Mouse (Mus musculus): ENCODE measurements around the gene Cyp4v3. TPM values are rescaled to one million over a fixed set of nuclear protein-coding genes. Genes with fewer than 3 reads are reported as not detected.

The Cyp4v3 gene
- total RNA-seq, 2 experiments from 2014 or later, result 4.1 TPM; not detected in 1

- ATAC-seq (replicated peaks; ENCODE audit: low FRiP score, low TSS enrichment, poor library complexity, severe bottlenecking), result no peak
These were observed 8.9 kb downstream of the Cyp4v3 start for GRCm38 (mm10) chr8:45324151-45324550.

DNA sequence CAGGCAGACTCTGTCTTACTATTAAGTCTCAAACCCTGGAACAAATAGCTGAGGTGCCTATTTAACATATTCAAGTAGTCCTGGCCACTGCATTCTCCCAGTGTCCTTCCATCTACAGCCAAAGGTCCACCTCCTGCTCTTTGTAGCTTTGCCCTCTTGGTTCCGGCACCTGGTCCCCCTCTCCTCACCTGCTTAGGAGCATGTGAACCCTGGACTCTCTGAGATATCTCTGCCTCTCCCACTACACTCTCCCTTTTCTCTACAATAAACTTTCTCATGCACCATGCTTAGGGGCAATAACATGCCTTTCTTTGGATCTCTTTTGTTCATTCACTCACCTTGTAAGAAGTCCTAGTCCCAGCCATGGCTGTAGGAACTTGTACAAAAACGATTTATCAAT, 11.7 kb downstream of the Cyp4v3 start:
- no peak for ATAC-seq (replicated peaks; ENCODE audit: low FRiP score, low TSS enrichment, poor library complexity, severe bottlenecking)

GRCm38 (mm10) chr8:45320930-45321329, 12.1 kb downstream of the Cyp4v3 start:
- ATAC-seq (replicated peaks; ENCODE audit: low FRiP score, low TSS enrichment, poor library complexity, severe bottlenecking), result no peak

DNA sequence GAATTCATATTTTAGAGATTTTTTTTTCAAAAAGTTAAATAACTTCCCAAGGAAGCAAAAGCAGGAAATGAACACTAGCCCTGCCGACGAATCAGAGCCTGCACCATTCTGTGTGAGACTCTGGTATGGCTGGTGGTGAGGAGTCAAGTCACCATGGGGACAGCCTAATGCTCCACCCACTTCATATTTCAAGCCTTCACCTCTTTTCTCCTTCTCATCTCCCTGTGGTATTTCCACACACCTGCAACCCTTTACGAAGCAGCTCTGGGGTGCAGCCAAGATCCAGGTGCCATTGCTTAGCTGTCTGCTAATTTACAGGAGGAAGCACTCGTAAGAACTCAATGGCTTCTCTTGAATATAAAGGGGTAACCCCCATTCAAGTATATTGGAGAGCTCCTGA, 22.0 kb downstream of the Cyp4v3 start:
- ATAC-seq (replicated peaks; ENCODE audit: low FRiP score, low TSS enrichment, poor library complexity, severe bottlenecking), result no peak

DNA sequence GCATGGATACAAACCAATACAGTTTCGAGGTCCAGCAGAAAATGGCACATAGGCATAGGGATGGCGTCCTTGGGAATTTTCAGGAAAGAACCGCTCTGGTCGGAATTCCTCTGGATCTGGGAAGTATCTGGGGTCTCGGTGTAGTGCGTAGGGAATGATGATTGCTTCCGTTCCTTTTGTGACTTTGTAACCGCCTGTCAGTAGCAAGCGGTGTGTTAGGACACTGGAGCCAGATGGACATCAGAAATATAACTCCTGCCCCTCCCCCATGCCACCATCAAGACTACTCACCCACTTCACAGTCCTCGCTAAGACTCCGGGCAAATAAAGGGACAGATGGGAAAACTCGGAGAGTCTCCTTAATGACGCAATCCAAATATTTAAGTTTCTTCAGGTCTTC, 24.6 kb downstream of the Cyp4v3 start, which contains the start of gene Gm45753:
Gene Gm45753 (minus strand): TSS at position 101 of the 400 bp plus-strand sequence.
- ATAC-seq (replicated peaks; ENCODE audit: low FRiP score, low TSS enrichment, poor library complexity, severe bottlenecking), result no peak

DNA sequence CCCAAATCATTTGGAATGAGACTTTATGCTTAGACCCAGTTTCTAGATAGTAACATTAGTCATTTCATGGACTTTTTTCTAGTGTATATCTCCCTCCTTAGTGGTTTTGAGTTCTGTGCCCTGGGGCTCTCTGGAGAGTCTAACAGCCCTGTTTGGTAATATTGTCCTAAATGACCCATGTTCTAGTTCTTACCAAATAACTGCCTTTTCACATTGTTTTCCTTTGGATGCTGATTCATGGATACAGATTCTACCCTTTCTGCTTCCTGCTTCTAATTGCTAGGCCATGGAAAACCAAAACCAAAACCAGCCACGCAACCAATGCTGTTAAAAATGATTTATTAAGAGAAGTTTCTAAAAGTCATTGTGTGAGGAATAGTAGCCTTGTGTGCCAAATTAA, 27.5 kb downstream of the Cyp4v3 start:
- no peak for ATAC-seq (replicated peaks; ENCODE audit: low FRiP score, low TSS enrichment, poor library complexity, severe bottlenecking)

DNA sequence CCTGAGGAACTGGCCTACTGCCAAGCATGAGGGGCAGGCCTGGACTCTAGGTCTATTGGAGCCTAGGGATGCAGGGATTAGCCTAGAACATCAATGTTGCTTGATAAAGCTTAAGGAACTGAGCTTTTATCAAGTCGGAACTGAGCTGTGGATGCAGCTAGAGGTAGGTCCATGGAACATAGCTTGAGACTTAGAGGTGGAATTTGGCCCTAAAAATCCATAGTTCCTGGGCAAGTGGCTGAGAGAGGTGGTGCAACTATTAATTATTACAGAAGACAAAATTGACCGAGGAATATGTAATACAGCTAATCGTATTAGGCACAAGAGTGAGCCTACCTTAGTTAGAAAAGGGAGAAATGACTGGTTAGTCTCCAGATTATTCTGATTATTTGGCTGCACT, 28.7 kb downstream of the Cyp4v3 start:
- no peak for ATAC-seq (replicated peaks; ENCODE audit: low FRiP score, low TSS enrichment, poor library complexity, severe bottlenecking)

- no peak for ATAC-seq (replicated peaks; ENCODE audit: low FRiP score, low TSS enrichment, poor library complexity, severe bottlenecking)
These were observed 30.6 kb downstream of the Cyp4v3 start for GRCm38 (mm10) chr8:45302390-45302789.

DNA sequence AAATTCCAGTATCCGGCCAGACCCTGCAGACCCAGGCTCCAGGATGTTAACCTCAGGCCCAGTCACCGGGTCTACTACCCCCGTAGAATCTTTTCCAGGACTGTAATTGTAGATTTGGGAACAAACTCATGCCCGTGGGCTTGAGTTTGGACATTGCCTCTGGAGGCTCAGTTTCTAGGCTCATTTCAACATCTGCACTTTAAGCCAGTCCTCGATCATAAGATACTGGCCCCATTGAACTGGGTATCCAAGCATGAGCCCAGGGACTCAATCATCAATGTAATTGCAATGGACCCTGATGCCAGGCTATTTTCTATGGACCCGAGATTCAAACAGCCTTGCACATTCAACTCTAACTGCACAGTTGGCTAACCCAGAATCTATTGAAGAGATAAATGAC, 37.7 kb downstream of the Cyp4v3 start:
- no peak for ATAC-seq (replicated peaks; ENCODE audit: low FRiP score, low TSS enrichment, poor library complexity, severe bottlenecking)

DNA sequence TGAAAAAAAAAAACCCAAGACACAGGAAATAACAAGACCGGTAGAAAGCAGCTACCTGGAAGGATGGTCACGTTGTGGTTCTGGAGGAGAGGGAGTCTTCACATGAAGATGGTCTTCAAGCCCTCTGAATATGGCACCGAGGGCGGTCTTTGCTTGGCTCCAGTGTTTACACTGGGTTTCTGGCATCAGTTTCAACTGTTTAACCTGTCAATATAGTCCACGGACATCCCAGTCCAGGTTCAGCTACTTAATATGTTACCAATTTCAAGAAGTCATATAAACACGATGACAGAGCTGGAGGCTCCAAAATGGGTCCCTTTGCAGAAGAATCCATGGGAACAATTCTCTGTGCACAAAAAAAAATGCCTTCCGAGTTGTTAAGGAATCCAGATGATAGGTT, 38.3 kb downstream of the Cyp4v3 start, which contains the start of gene Klkb1:
Gene Klkb1 (minus strand): TSS at position 173 of the 400 bp plus-strand sequence.
- ATAC-seq (replicated peaks; ENCODE audit: low FRiP score, low TSS enrichment, poor library complexity, severe bottlenecking), result no peak

DNA sequence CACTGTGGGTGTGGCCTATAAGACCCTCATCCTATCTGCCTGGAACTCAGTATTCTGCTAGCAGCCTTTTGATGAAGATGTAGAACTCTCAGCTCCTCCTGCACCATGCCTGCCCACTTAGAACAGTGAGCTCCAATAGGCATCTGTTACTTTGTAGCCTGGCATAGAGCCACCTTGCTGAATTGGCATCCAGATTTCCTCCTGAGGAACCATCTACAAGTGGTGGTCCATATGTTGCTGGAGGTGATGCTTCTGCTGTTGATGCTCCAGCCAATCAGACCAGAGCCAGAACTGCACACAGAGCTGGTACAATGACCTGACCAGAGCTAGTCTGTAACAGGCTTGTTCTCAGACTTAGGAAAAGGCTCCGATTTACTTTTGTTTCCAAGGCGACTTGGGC, 41.2 kb downstream of the Cyp4v3 start:
- ATAC-seq (replicated peaks; ENCODE audit: low FRiP score, low TSS enrichment, poor library complexity, severe bottlenecking), result no peak

GRCm38 (mm10) chr8:45281630-45282029, 51.4 kb downstream of the Cyp4v3 start:
- no peak for ATAC-seq (replicated peaks; ENCODE audit: low FRiP score, low TSS enrichment, poor library complexity, severe bottlenecking)

GRCm38 (mm10) chr8:45277453-45277852, 55.6 kb downstream of the Cyp4v3 start:
- no peak for ATAC-seq (replicated peaks; ENCODE audit: low FRiP score, low TSS enrichment, poor library complexity, severe bottlenecking)

- no peak for ATAC-seq (replicated peaks; ENCODE audit: low FRiP score, low TSS enrichment, poor library complexity, severe bottlenecking)
These were observed 58.7 kb downstream of the Cyp4v3 start for GRCm38 (mm10) chr8:45274317-45274716.

GRCm38 (mm10) chr8:45269056-45269455, 64.0 kb downstream of the Cyp4v3 start:
- no peak for ATAC-seq (replicated peaks; ENCODE audit: low FRiP score, low TSS enrichment, poor library complexity, severe bottlenecking)

- ATAC-seq (replicated peaks; ENCODE audit: low FRiP score, low TSS enrichment, poor library complexity, severe bottlenecking), result no peak
These were observed 64.5 kb downstream of the Cyp4v3 start for GRCm38 (mm10) chr8:45268485-45268884.

GRCm38 (mm10) chr8:45267611-45268391, 65.2 kb downstream of the Cyp4v3 start:
- no peak for ATAC-seq (replicated peaks; ENCODE audit: low FRiP score, low TSS enrichment, poor library complexity, severe bottlenecking)

DNA sequence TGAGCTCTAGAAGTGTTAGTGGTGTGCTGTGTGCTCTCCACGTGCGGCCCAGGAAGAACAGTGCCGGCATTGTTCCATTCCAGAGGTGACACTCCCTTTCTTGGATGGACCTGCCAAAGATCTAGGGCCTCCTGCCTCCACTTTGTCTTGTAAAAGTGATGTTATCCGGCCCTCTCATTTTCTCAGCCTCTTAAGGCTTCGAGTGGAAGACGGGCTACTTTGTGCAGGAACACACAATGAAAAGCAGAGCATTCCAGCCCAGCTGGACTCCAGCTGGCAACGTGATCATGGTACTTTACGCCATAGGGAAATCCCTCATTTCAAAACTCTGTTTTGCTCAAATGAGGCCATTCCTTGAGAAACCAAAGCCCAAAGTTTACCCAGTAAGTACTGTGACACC, 66.0 kb downstream of the Cyp4v3 start:
- ATAC-seq (replicated peaks; ENCODE audit: low FRiP score, low TSS enrichment, poor library complexity, severe bottlenecking), result no peak

GRCm38 (mm10) chr8:45264918-45265317, 68.1 kb downstream of the Cyp4v3 start:
- ATAC-seq (replicated peaks; ENCODE audit: low FRiP score, low TSS enrichment, poor library complexity, severe bottlenecking), result no peak

- ATAC-seq (replicated peaks; ENCODE audit: low FRiP score, low TSS enrichment, poor library complexity, severe bottlenecking), result no peak
These were observed 70.2 kb downstream of the Cyp4v3 start for GRCm38 (mm10) chr8:45262851-45263250.

DNA sequence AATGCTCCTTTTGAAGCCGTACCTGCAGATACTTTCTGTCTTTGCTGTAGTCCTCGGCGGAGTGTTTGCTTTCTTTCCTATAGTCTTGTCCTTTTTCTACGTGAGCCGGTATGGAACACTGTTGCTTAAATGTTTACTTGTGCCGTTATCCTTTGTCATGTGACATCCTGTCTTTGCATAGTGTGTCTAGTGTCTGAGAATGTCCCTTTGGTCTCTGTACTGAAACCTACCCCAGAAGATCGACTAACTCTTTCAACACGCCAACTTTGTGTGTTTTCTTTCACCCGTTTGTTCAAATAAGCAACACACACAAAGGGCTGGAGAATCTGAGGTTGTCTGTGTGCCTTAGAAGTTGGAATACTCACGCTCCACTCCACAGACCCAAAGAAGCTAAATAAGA, 71.1 kb downstream of the Cyp4v3 start, which contains the start of gene F11:
Gene F11 (minus strand): TSS at position 112 of the 400 bp plus-strand sequence.
- ATAC-seq (replicated peaks; ENCODE audit: low FRiP score, low TSS enrichment, poor library complexity, severe bottlenecking), result no peak
